Mouse (Mus musculus) lung, embryonic 15.5 days (tissue): ENCODE measurements around the gene Mgl2. TPM values are rescaled to one million over a fixed set of nuclear protein-coding genes. Genes with fewer than 3 reads are reported as not detected.

Experiments
- ATAC-seq: fragments of 200-750 bp; cut with Nextera tagmentation; 2 replicates; pipeline ENCODE4 v1.8.0; 2017; ENCODE audit warnings: moderate number of reproducible peaks, borderline replicate concordance; ENCODE audit not compliant: low FRiP score, low TSS enrichment; ENCODE audit errors: extremely low read depth
- H3K27ac ChIP-seq: fragments of 300-500 bp; sonication (generic); 2 replicates; pipeline ENCODE4 v1.5.1; 2015; ENCODE audit warnings: moderate library complexity, mild to moderate bottlenecking, inconsistent platforms
- H3K27me3 ChIP-seq: fragments of 300-500 bp; sonication (generic); 2 replicates; pipeline ENCODE4 v1.6.1; 2015; ENCODE audit warnings: inconsistent platforms
- H3K36me3 ChIP-seq: fragments of 300-500 bp; sonication (generic); 2 replicates; pipeline ENCODE4 v1.6.1; 2015; ENCODE audit warnings: inconsistent platforms
- H3K4me1 ChIP-seq: fragments of 300-500 bp; sonication (generic); 2 replicates; pipeline ENCODE4 v1.6.1; 2015; ENCODE audit warnings: inconsistent platforms
- H3K4me2 ChIP-seq: fragments of 300-500 bp; sonication (generic); 2 replicates; pipeline ENCODE4 v1.6.1; 2015; ENCODE audit warnings: inconsistent platforms, mild to moderate bottlenecking, moderate library complexity
- H3K4me3 ChIP-seq: fragments of 300-500 bp; sonication (generic); 2 replicates; pipeline ENCODE4 v1.5.1; 2015; ENCODE audit warnings: mild to moderate bottlenecking, inconsistent platforms
- H3K9ac ChIP-seq: fragments of 300-500 bp; sonication (generic); 2 replicates; pipeline ENCODE4 v1.6.1; 2015; ENCODE audit warnings: inconsistent platforms
- H3K9me3 ChIP-seq: fragments of 300-500 bp; sonication (generic); 2 replicates; pipeline ENCODE4 v1.6.1; 2016; ENCODE audit warnings: inconsistent platforms
- WGBS: fragments of 180-500 bp; shearing (Covaris S2); methylation state at CpG from one replicate; pipeline ENCODE4 v1.1.7; 2015; 5-methylcytosine and 5-hydroxymethylcytosine counted together
- polyA plus RNA-seq: library from polyadenylated mRNA; unstranded; fragments of >200 nt; fragmentation: Nextera tagmentation; extraction: Ambion mirVana; gene quantifications from 2 replicates; pipeline ENCODE4 v1.2.1, GENCODE M21; 2015

Mgl2 gene
- 3.9 and 4.3 TPM in 2 replicates for polyA plus RNA-seq

GRCm38 (mm10) chr11:70129926-70130379 lies at the start of gene Mgl2:
Gene Mgl2 (plus strand): TSS chr11:70130329.
- no peaks in the 10 kb centered on the region for H3K36me3 ChIP-seq
- 28% methylated on average over 9 of the region's 9 CpGs for WGBS
- H3K4me1 ChIP-seq = peaks cover 22% of the 10 kb centered on the region; the same call in 1 of the 2 replicates
- H3K4me3 ChIP-seq = no peak within 1 kb of the TSS
- ATAC-seq = peak; percentile 86
- no peak within 1 kb of the TSS for H3K4me2 ChIP-seq
- peak within 1 kb of the TSS; percentile 50; the same call in 1 of the 2 replicates for H3K27ac ChIP-seq
- H3K9me3 ChIP-seq = no peaks in the 10 kb centered on the region
- H3K9ac ChIP-seq = no peak within 1 kb of the TSS
- no peaks in the 10 kb centered on the region for H3K27me3 ChIP-seq

GRCm38 (mm10) chr11:70080803-70081590 lies 49.1 kb upstream of the Mgl2 start:
- Histone ChIP-seq H3K4me2 (no peak overlapping the region), H3K27me3 (no peaks in the 10 kb centered on the region), H3K4me3 (no peak overlapping the region), H3K36me3 (no peaks in the 10 kb centered on the region), H3K27ac (no peak overlapping the region), H3K9ac (no peak overlapping the region), H3K9me3 (no peaks in the 10 kb centered on the region), H3K4me1 (no peaks in the 10 kb centered on the region)
- ATAC-seq = no peak
- 75% methylated on average over 15 of the region's 15 CpGs for WGBS

- H3K9me3 ChIP-seq = no peaks in the 10 kb centered on the region
- 76% methylated on average over 8 of the region's 8 CpGs for WGBS
- no peaks in the 10 kb centered on the region for H3K4me1 ChIP-seq
- no peak overlapping the region for H3K4me3 ChIP-seq
- H3K27ac ChIP-seq = no peak overlapping the region
- H3K4me2 ChIP-seq = no peak overlapping the region
- H3K9ac ChIP-seq = no peak overlapping the region
- H3K36me3 ChIP-seq = no peaks in the 10 kb centered on the region
- ATAC-seq = no peak
- no peaks in the 10 kb centered on the region for H3K27me3 ChIP-seq
These were observed 45.6 kb upstream of the Mgl2 start for GRCm38 (mm10) chr11:70084563-70084962.

GRCm38 (mm10) chr11:70091986-70092783 lies 37.9 kb upstream of the Mgl2 start, which contains the start of gene Asgr2:
Gene Asgr2 (plus strand): TSS chr11:70092644.
- no peak within 1 kb of the TSS for H3K4me2 ChIP-seq
- no peak within 1 kb of the TSS for H3K9ac ChIP-seq
- no peak for ATAC-seq
- no peak within 1 kb of the TSS for H3K27ac ChIP-seq
- H3K27me3 ChIP-seq = no peaks in the 10 kb centered on the region
- H3K4me1 ChIP-seq = no peaks in the 10 kb centered on the region
- H3K9me3 ChIP-seq = no peaks in the 10 kb centered on the region
- H3K4me3 ChIP-seq = no peak within 1 kb of the TSS
- 61% methylated on average over 12 of the region's 12 CpGs for WGBS
- no peaks in the 10 kb centered on the region for H3K36me3 ChIP-seq

- WGBS = 47% methylated on average over 11 of the region's 11 CpGs
- H3K27me3 ChIP-seq = no peaks in the 10 kb centered on the region
- 0 out of 2 replicates have a peak, but pooled peaks cover 5% of the 10 kb centered on the region for H3K4me1 ChIP-seq
- ATAC-seq = no peak
- H3K9me3 ChIP-seq = no peaks in the 10 kb centered on the region
- no peak overlapping the region for H3K9ac ChIP-seq
- no peak overlapping the region for H3K4me2 ChIP-seq
- H3K4me3 ChIP-seq = no peak overlapping the region
- no peak overlapping the region for H3K27ac ChIP-seq
- no peaks in the 10 kb centered on the region for H3K36me3 ChIP-seq
These were observed 32.7 kb upstream of the Mgl2 start for GRCm38 (mm10) chr11:70097396-70097795.

GRCm38 (mm10) chr11:70099102-70099501 lies 31.0 kb upstream of the Mgl2 start:
- Histone ChIP-seq H3K4me3 (no peak overlapping the region), H3K4me1 (0 out of 2 replicates have a peak, but pooled peaks cover 5% of the 10 kb centered on the region), H3K9me3 (no peaks in the 10 kb centered on the region), H3K27me3 (no peaks in the 10 kb centered on the region), H3K27ac (no peak overlapping the region), H3K9ac (no peak overlapping the region), H3K4me2 (no peak overlapping the region), H3K36me3 (no peaks in the 10 kb centered on the region)
- ATAC-seq = no peak
- WGBS = 69% methylated on average over 2 of the region's 2 CpGs

GRCm38 (mm10) chr11:70099809-70100208 lies 30.3 kb upstream of the Mgl2 start:
- Histone ChIP-seq H3K9me3 (no peaks in the 10 kb centered on the region), H3K36me3 (no peaks in the 10 kb centered on the region), H3K4me1 (0 out of 2 replicates have a peak, but pooled peaks cover 5% of the 10 kb centered on the region), H3K9ac (no peak overlapping the region), H3K4me2 (no peak overlapping the region), H3K4me3 (no peak overlapping the region), H3K27me3 (no peaks in the 10 kb centered on the region), H3K27ac (no peak overlapping the region)
- 91% methylated on average over 2 of the region's 2 CpGs for WGBS
- no peak for ATAC-seq

GRCm38 (mm10) chr11:70103701-70104315 lies 26.3 kb upstream of the Mgl2 start:
- H3K9ac ChIP-seq = no peak overlapping the region
- no peaks in the 10 kb centered on the region for H3K27me3 ChIP-seq
- H3K9me3 ChIP-seq = no peaks in the 10 kb centered on the region
- H3K4me2 ChIP-seq = no peak overlapping the region
- WGBS = 72% methylated on average over 14 of the region's 14 CpGs
- H3K4me1 ChIP-seq = no peaks in the 10 kb centered on the region
- H3K36me3 ChIP-seq = no peaks in the 10 kb centered on the region
- no peak overlapping the region for H3K27ac ChIP-seq
- no peak overlapping the region for H3K4me3 ChIP-seq
- ATAC-seq = no peak

- Histone ChIP-seq H3K9me3 (no peaks in the 10 kb centered on the region), H3K4me1 (no peaks in the 10 kb centered on the region), H3K4me3 (no peak overlapping the region), H3K27me3 (no peaks in the 10 kb centered on the region), H3K9ac (no peak overlapping the region), H3K27ac (no peak overlapping the region), H3K4me2 (no peak overlapping the region), H3K36me3 (no peaks in the 10 kb centered on the region)
- WGBS = 54% methylated on average over 8 of the region's 8 CpGs
- no peak for ATAC-seq
These were observed 23.0 kb upstream of the Mgl2 start for GRCm38 (mm10) chr11:70107085-70107484.

- 69% methylated on average over 3 of the region's 3 CpGs for WGBS
- no peak overlapping the region for H3K27ac ChIP-seq
- no peak for ATAC-seq
- H3K36me3 ChIP-seq = no peaks in the 10 kb centered on the region
- H3K4me1 ChIP-seq = no peaks in the 10 kb centered on the region
- H3K27me3 ChIP-seq = no peaks in the 10 kb centered on the region
- no peak overlapping the region for H3K9ac ChIP-seq
- no peak overlapping the region for H3K4me3 ChIP-seq
- H3K4me2 ChIP-seq = no peak overlapping the region
- H3K9me3 ChIP-seq = no peaks in the 10 kb centered on the region
These were observed 20.0 kb upstream of the Mgl2 start for GRCm38 (mm10) chr11:70110146-70110545.

GRCm38 (mm10) chr11:70114562-70114961 lies 15.6 kb upstream of the Mgl2 start:
- no peak for ATAC-seq
- Histone ChIP-seq H3K27me3 (no peaks in the 10 kb centered on the region), H3K4me1 (no peaks in the 10 kb centered on the region), H3K9ac (no peak overlapping the region), H3K36me3 (no peaks in the 10 kb centered on the region), H3K4me2 (no peak overlapping the region), H3K27ac (no peak overlapping the region), H3K4me3 (no peak overlapping the region), H3K9me3 (no peaks in the 10 kb centered on the region)
- WGBS = 37% methylated on average over 4 of the region's 4 CpGs
